ENCODE assay signal across 10 mouse cellular contexts in the genomic region with DNA sequence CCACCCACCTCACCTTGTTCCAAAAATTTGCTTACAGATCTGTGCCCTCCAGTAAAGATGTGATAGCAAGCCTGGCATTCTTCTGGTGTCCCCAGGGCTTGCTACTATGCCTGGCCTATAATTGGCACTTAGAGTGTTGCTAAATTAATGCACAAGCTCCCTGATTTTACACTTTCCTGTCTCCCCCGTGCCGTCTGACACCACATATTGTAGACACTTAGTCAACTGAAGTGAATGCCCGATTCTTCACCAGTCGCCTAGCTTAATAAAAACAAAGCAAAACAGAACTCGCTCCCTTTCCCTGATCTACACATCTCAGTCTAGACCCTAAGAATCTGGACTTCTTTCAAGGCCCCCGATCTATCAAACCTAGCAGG. TPM values are rescaled to one million over a fixed set of nuclear protein-coding genes. Genes with fewer than 3 reads are reported as not detected.
DNase-seq lines count a peak whose midpoint lies in the region; ATAC-seq and TF ChIP-seq lines count a peak whose summit lies in the region.
"Had no signal": no experiment of that assay in that cellular context is flagged by ENCODE, and none has a peak within 500 bp of the region (broad histone marks: within the 10 kb centered on the region; RNA-seq: fewer than 3 reads in every experiment).

No protein-coding gene starts in this region.

- H3K27ac ChIP-seq in left cerebral cortex, adult 2 months: peak overlapping the region; percentile 74
- peak overlapping the region; percentile 68 for H3K27ac ChIP-seq in embryonic fibroblast, embryonic 13.5 days (ENCODE audit: insufficient read depth, low read length)
- peak overlapping the region; percentile 85; the same call in 1 of the 2 replicates for H3K27ac ChIP-seq in intestine, embryonic 16.5 days (ENCODE audit: low read length)
- peak overlapping the region; percentile 71 for H3K27ac ChIP-seq in neural tube, embryonic 13.5 days (replicated peaks)

- no peaks in the 10 kb centered on the region for H3K27me3 ChIP-seq in intestine, embryonic 16.5 days (replicated peaks; ENCODE audit: control insufficient read depth, insufficient read depth, low read length)
- 0 out of 2 replicates have a peak, but pooled peaks cover 4% of the 10 kb centered on the region for H3K27me3 ChIP-seq in neural tube, embryonic 13.5 days

- WGBS in intestine, embryonic 16.5 days: 43% methylated on average over 6 of the region's 6 CpGs
- 39% methylated on average over 6 of the region's 6 CpGs for WGBS in neural tube, embryonic 13.5 days

- H3K9me3 ChIP-seq in intestine, embryonic 16.5 days (ENCODE audit: control insufficient read depth, low read length): no peaks in the 10 kb centered on the region
- H3K9me3 ChIP-seq in neural tube, embryonic 13.5 days: no peaks in the 10 kb centered on the region

- DNase-seq in left cerebral cortex, adult 2 months (ENCODE audit: extremely low spot score in 1 of 2, low spot score in 2 of 2): no peak
- DNase-seq in left cerebral cortex, adult 8-10 months (ENCODE audit: low spot score in 2 of 2): no peak
- no peak for DNase-seq in yolk sac, embryonic 10.5 days (ENCODE audit: low spot score)
- no peak for DNase-seq in urinary bladder, postnatal 14 days (ENCODE audit: low spot score)
- no peak for DNase-seq in cerebellum, adult 11-12 months

- intact Hi-C loops in left cerebral cortex, adult 2 months (cut with DNase I): no loop called here

- TF ChIP-seq CTCF in left cerebral cortex, adult 2 months (IDR thresholded peaks at IDR 0.05): no peak
- TF ChIP-seq CTCF in embryonic fibroblast, embryonic 13.5 days (IDR thresholded peaks at IDR 0.05; ENCODE audit: borderline replicate concordance, insufficient read depth, low read length): no peak

- H3K9ac ChIP-seq in intestine, embryonic 16.5 days (ENCODE audit: low read depth, low read length): peak overlapping the region; percentile 75
- peak overlapping the region; percentile 84 for H3K9ac ChIP-seq in neural tube, embryonic 13.5 days

- no peak for ATAC-seq in intestine, embryonic 16.5 days
- ATAC-seq in neural tube, embryonic 13.5 days (ENCODE audit: low read depth): no peak

- no peaks in the 10 kb centered on the region for H3K36me3 ChIP-seq in intestine, embryonic 16.5 days (ENCODE audit: control insufficient read depth, insufficient read depth, low read length)
- no peaks in the 10 kb centered on the region for H3K36me3 ChIP-seq in neural tube, embryonic 13.5 days

- H3K4me1 ChIP-seq in embryonic fibroblast, embryonic 13.5 days (ENCODE audit: control insufficient read depth, insufficient read depth, low read length): peaks cover 5% of the 10 kb centered on the region; the same call in 1 of the 2 replicates
- peaks cover 22% of the 10 kb centered on the region for H3K4me1 ChIP-seq in intestine, embryonic 16.5 days (ENCODE audit: control insufficient read depth, insufficient read depth, low read length)
- peaks cover 39% of the 10 kb centered on the region for H3K4me1 ChIP-seq in neural tube, embryonic 13.5 days (replicated peaks)

- peak overlapping the region; percentile 89 for H3K4me2 ChIP-seq in intestine, embryonic 16.5 days (ENCODE audit: low read depth, low read length)
- peak overlapping the region; percentile 79 for H3K4me2 ChIP-seq in neural tube, embryonic 13.5 days

- TF ChIP-seq POLR2A in embryonic fibroblast, embryonic 13.5 days (IDR thresholded peaks at IDR 0.05; ENCODE audit: low read depth, low read length): no peak

- peak overlapping the region; percentile 71 for H3K4me3 ChIP-seq in left cerebral cortex, adult 2 months
- peak overlapping the region; percentile 64 for H3K4me3 ChIP-seq in embryonic fibroblast, embryonic 13.5 days (ENCODE audit: insufficient read depth, low read length)
- H3K4me3 ChIP-seq in intestine, embryonic 16.5 days (ENCODE audit: low read length): peak overlapping the region; percentile 78
- peak overlapping the region; percentile 78 for H3K4me3 ChIP-seq in neural tube, embryonic 13.5 days

RNA-seq across cellular contexts. Expression of a gene that starts 0.4 kb away (rescaled TPM):
- total RNA-seq in left cerebral cortex, adult 2 months (2021): 10 to 100 TPM; 50.5 to 51.8 TPM
- total RNA-seq in left cerebral cortex, adult 8-10 months (2022): 10 to 100 TPM; 66.3 to 74.3 (median 70.5) TPM
- 17.3 and 25.0 TPM in 2 replicates for polyA plus RNA-seq in embryonic fibroblast, embryonic 13.5 days (2011; ENCODE audit: insufficient read length, low read depth, missing spikeins)
- 15.0 and 15.2 TPM in 2 replicates for polyA plus RNA-seq in intestine, embryonic 16.5 days (2015; fragmentation: Nextera tagmentation; extraction: Ambion mirVana)
- polyA plus RNA-seq in neural tube, embryonic 13.5 days (2015; fragmentation: Nextera tagmentation; extraction: Ambion mirVana): 10.6 and 10.7 TPM in 2 replicates
- polyA plus RNA-seq: erythroblast, embryonic 14.5 days had no signal

RNA-seq across cellular contexts. Expression of a gene that starts 48.6 kb away (rescaled TPM):
- total RNA-seq in left cerebral cortex, adult 2 months (2021): not detected
- not detected for total RNA-seq in left cerebral cortex, adult 8-10 months (2022)
- not detected in 2 replicates for polyA plus RNA-seq in embryonic fibroblast, embryonic 13.5 days (2011; ENCODE audit: insufficient read length, low read depth, missing spikeins)
- polyA plus RNA-seq in intestine, embryonic 16.5 days (2015; fragmentation: Nextera tagmentation; extraction: Ambion mirVana): 0.10 TPM in 1 of 2 replicates, not detected in the other
- 0.04 and 0.72 TPM in 2 replicates for polyA plus RNA-seq in neural tube, embryonic 13.5 days (2015; fragmentation: Nextera tagmentation; extraction: Ambion mirVana)
- total RNA-seq: left cerebral cortex, postnatal 36 days had no signal
- polyA plus RNA-seq: erythroblast, embryonic 14.5 days had no signal
